8 mouse cellular contexts compared by ENCODE assay signal in genomic region chr3:159840002-159840816, GRCm38 (mm10). TPM values are rescaled to one million over a fixed set of nuclear protein-coding genes. Genes with fewer than 3 reads are reported as not detected.
DNase-seq lines count a peak whose midpoint lies in the region; ATAC-seq and TF ChIP-seq lines count a peak whose summit lies in the region.

No protein-coding gene starts in this region.

- peak; percentile 67 for DNase-seq in CD4-positive, CD25-positive, alpha-beta regulatory T cell, adult 2 months (ENCODE audit: low read depth, low spot score)
- DNase-seq in forebrain, embryonic 14.5 days (ENCODE audit: low spot score), result peak; percentile 77
- peak; percentile 42 for DNase-seq in heart, postnatal 25 days (ENCODE audit: low spot score)
- DNase-seq in kidney, postnatal 4 days, result peak; percentile 68 to 81
- DNase-seq in neural tube, embryonic 11.5 days (ENCODE audit: low spot score), result peak; percentile 73
- DNase-seq in thymus, adult 2 months, result peak; percentile 44

- under 1% methylated on average over 27 of the region's 27 CpGs for WGBS in bone marrow, adult 2 months
- WGBS in forebrain, embryonic 14.5 days, result 0% methylated on average over 27 of the region's 27 CpGs
- WGBS in liver, embryonic 16.5 days (ENCODE audit: insufficient replicate concordance), result under 1% methylated on average over 27 of the region's 27 CpGs
- WGBS in neural tube, embryonic 11.5 days, result under 1% methylated on average over 27 of the region's 27 CpGs
- 2% methylated on average over 27 of the region's 27 CpGs for WGBS in thymus, adult 2 months

- no peaks in the 10 kb centered on the region for H3K9me3 ChIP-seq in forebrain, embryonic 14.5 days (replicated peaks; ENCODE audit: control insufficient read depth, low read length)
- H3K9me3 ChIP-seq in liver, embryonic 16.5 days (replicated peaks; ENCODE audit: control insufficient read depth, low read length), result no peaks in the 10 kb centered on the region
- no peaks in the 10 kb centered on the region for H3K9me3 ChIP-seq in neural tube, embryonic 11.5 days (ENCODE audit: control insufficient read depth, low read length)

- H3K27ac ChIP-seq in bone marrow, adult 2 months (ENCODE audit: control insufficient read depth, insufficient read depth, low read depth, low read length, poor library complexity), result 0 out of 2 replicates have a peak overlapping the region, but pooled peaks have one; percentile 2
- H3K27ac ChIP-seq in forebrain, embryonic 14.5 days (ENCODE audit: low read depth, low read length), result no peak overlapping the region
- H3K27ac ChIP-seq in liver, embryonic 16.5 days (ENCODE audit: low read length), result no peak overlapping the region
- 0 out of 2 replicates have a peak overlapping the region, but pooled peaks have one; percentile 56 for H3K27ac ChIP-seq in neural tube, embryonic 11.5 days (ENCODE audit: low read depth, low read length)
- peak overlapping the region; percentile 9; the same call in 1 of the 2 replicates for H3K27ac ChIP-seq in thymus, adult 2 months (ENCODE audit: control insufficient read depth, insufficient read depth, low read length)

- H3K9ac ChIP-seq in forebrain, embryonic 14.5 days (ENCODE audit: low read length), result peak overlapping the region; percentile 64
- H3K9ac ChIP-seq in liver, embryonic 16.5 days (ENCODE audit: low read depth, low read length), result peak overlapping the region; percentile 13; the same call in 1 of the 2 replicates
- peak overlapping the region; percentile 73 for H3K9ac ChIP-seq in neural tube, embryonic 11.5 days (ENCODE audit: low read length)

- peaks cover 11% of the 10 kb centered on the region for H3K27me3 ChIP-seq in forebrain, embryonic 14.5 days (replicated peaks; ENCODE audit: control insufficient read depth, insufficient read depth, low read length)
- H3K27me3 ChIP-seq in liver, embryonic 16.5 days (ENCODE audit: control insufficient read depth, insufficient read depth, low read depth, low read length), result no peaks in the 10 kb centered on the region; the same call in 1 of the 2 replicates
- no peaks in the 10 kb centered on the region for H3K27me3 ChIP-seq in neural tube, embryonic 11.5 days (ENCODE audit: control insufficient read depth, insufficient read depth, low read length)
- H3K27me3 ChIP-seq in thymus, adult 2 months (ENCODE audit: control insufficient read depth, insufficient read depth, low read length), result no peaks in the 10 kb centered on the region

- no peak for TF ChIP-seq POLR2A in bone marrow, adult 2 months (IDR thresholded peaks at IDR 0.05; ENCODE audit: borderline replicate concordance, control insufficient read depth, low read depth, low read length)
- TF ChIP-seq POLR2A in thymus, adult 2 months (IDR thresholded peaks at IDR 0.05; ENCODE audit: control insufficient read depth, extremely low read depth, insufficient read depth, low read length, poor library complexity), result no peak

- no peaks in the 10 kb centered on the region for H3K36me3 ChIP-seq in forebrain, embryonic 14.5 days (ENCODE audit: control insufficient read depth, insufficient read depth, low read length)
- H3K36me3 ChIP-seq in liver, embryonic 16.5 days (ENCODE audit: control insufficient read depth, insufficient read depth), result no peaks in the 10 kb centered on the region
- no peaks in the 10 kb centered on the region for H3K36me3 ChIP-seq in neural tube, embryonic 11.5 days (ENCODE audit: control insufficient read depth, insufficient read depth, low read length)
- no peaks in the 10 kb centered on the region for H3K36me3 ChIP-seq in thymus, adult 2 months (ENCODE audit: control insufficient read depth, insufficient read depth, low read length)

- H3K4me1 ChIP-seq in bone marrow, adult 2 months (ENCODE audit: control insufficient read depth, insufficient read depth, low read length), result no peaks in the 10 kb centered on the region
- no peaks in the 10 kb centered on the region for H3K4me1 ChIP-seq in forebrain, embryonic 14.5 days (ENCODE audit: control insufficient read depth, insufficient read depth, low read length)
- no peaks in the 10 kb centered on the region for H3K4me1 ChIP-seq in liver, embryonic 16.5 days (ENCODE audit: control insufficient read depth, low read depth, low read length)
- peaks cover 4% of the 10 kb centered on the region; the same call in 1 of the 2 replicates for H3K4me1 ChIP-seq in neural tube, embryonic 11.5 days (ENCODE audit: control insufficient read depth, insufficient read depth, low read length)
- peaks cover 5% of the 10 kb centered on the region for H3K4me1 ChIP-seq in thymus, adult 2 months (replicated peaks; ENCODE audit: control insufficient read depth, insufficient read depth, low read length)

- intact Hi-C loops in heart, postnatal 25 days (cut with DNase I), result loop anchor here (2.0 kb wide), 1 partner anchor 47 kb away; no protein-coding TSS in a partner anchor

- TF ChIP-seq CTCF in bone marrow, adult 2 months (IDR thresholded peaks at IDR 0.05; ENCODE audit: control insufficient read depth, insufficient read depth, low read length), result no peak
- no peak for TF ChIP-seq CTCF in thymus, adult 2 months (IDR thresholded peaks at IDR 0.05; ENCODE audit: borderline replicate concordance, control insufficient read depth, extremely low read depth, insufficient read depth, low read length, poor library complexity)

- H3K4me2 ChIP-seq in forebrain, embryonic 14.5 days (ENCODE audit: low read length), result peak overlapping the region; percentile 86
- peak overlapping the region; percentile 69 for H3K4me2 ChIP-seq in liver, embryonic 16.5 days (ENCODE audit: low read depth, low read length)
- peak overlapping the region; percentile 87 for H3K4me2 ChIP-seq in neural tube, embryonic 11.5 days (ENCODE audit: low read depth)

- peak overlapping the region; percentile 70 for H3K4me3 ChIP-seq in bone marrow, adult 2 months (replicated peaks; ENCODE audit: control insufficient read depth, low read depth, low read length)
- peak overlapping the region; percentile 49 for H3K4me3 ChIP-seq in forebrain, embryonic 14.5 days (ENCODE audit: low read depth, low read length)
- H3K4me3 ChIP-seq in liver, embryonic 16.5 days (ENCODE audit: low read depth, low read length), result peak overlapping the region; percentile 55
- H3K4me3 ChIP-seq in neural tube, embryonic 11.5 days (ENCODE audit: low read depth, low read length), result peak overlapping the region; percentile 69
- H3K4me3 ChIP-seq in thymus, adult 2 months (ENCODE audit: control insufficient read depth, insufficient read depth, low read length), result peak overlapping the region; percentile 98

- ATAC-seq in forebrain, embryonic 14.5 days, result peak; percentile 79
- peak; percentile 31; the same call in 1 of the 2 replicates for ATAC-seq in liver, embryonic 16.5 days (ENCODE audit: low read depth)
- ATAC-seq in neural tube, embryonic 11.5 days (ENCODE audit: insufficient read depth, low FRiP score, low TSS enrichment), result peak; percentile 62

RNA-seq across cellular contexts. Expression of gene Wls, which starts 0.7 kb away (rescaled TPM):
- 5.6 and 17.2 TPM in 2 replicates for polyA plus RNA-seq in bone marrow, adult 2 months (2011; ENCODE audit: insufficient read depth, insufficient read length, low replicate concordance, missing spikeins)
- polyA plus RNA-seq in forebrain, embryonic 14.5 days (2014; fragmentation: Nextera tagmentation; extraction: Ambion mirVana), result 49.6 and 55.9 TPM in 2 replicates
- 10 to 100 TPM; 49.4 to 50.4 TPM for total RNA-seq in heart, postnatal 25 days (2021)
- polyA plus RNA-seq in liver, embryonic 16.5 days (2015; fragmentation: Nextera tagmentation; extraction: Ambion mirVana), result 7.5 and 8.0 TPM in 2 replicates
- 112 and 113 TPM in 2 replicates for polyA plus RNA-seq in neural tube, embryonic 11.5 days (2014; fragmentation: Nextera tagmentation; extraction: Ambion mirVana)
- polyA plus RNA-seq in thymus, adult 2 months (2012; rRNA removed), result 20.9 and 26.1 TPM in 2 replicates

Comparison
In these comparisons a context has a peak if more than half of its experiments do, and no peak if none do; other contexts are left out.
1. H3K27ac ChIP-seq: peak in bone marrow, adult 2 months (single experiment), neural tube, embryonic 11.5 days (single experiment) and thymus, adult 2 months (single experiment); none in forebrain, embryonic 14.5 days (single experiment) and liver, embryonic 16.5 days (single experiment).
2. H3K9ac ChIP-seq: peak in every context shown above with its lines; median percentile 73 in neural tube, embryonic 11.5 days; 64 in forebrain, embryonic 14.5 days; 13 in liver, embryonic 16.5 days.
3. Peak in every context shown above with its lines, with median percentiles within 50 percentile points of each other: DNase-seq, H3K4me3 ChIP-seq, ATAC-seq and H3K4me2 ChIP-seq.